Mouse (Mus musculus) CH12.LX (cell line): ENCODE measurements around the gene Zswim1.

ENCODE experiments used
- CTCF ChIP-seq, 2 experiments: IDR thresholded peaks in 1 of 2; conservative IDR thresholded peaks in 1 of 2; 2 replicates each; pipeline ENCODE4 v1.5.1; 2011 to 2012; ENCODE audit warnings: low read depth in 2 of 2, low read length in 2 of 2, improper control_type of control experiment in 1 of 2, inconsistent platforms in 1 of 2, mild to moderate bottlenecking in 1 of 2, moderate library complexity in 1 of 2
- EP300 ChIP-seq: IDR thresholded peaks from 2 replicates; pipeline ENCODE4 v1.6.1; 2011; ENCODE audit warnings: low read length, improper control_type of control experiment
- POLR2A ChIP-seq: IDR thresholded peaks from 2 replicates; pipeline ENCODE4 v1.6.1; 2011; ENCODE audit warnings: low read depth, mild to moderate bottlenecking, improper control_type of control experiment, low read length

GRCm38 (mm10) chr2:164827146-164827850 is 4.8 kb downstream of the Zswim1 start:
- TF ChIP-seq CTCF (conservative IDR thresholded peaks at IDR 0.05 in 1 of 2, IDR thresholded peaks at IDR 0.05 in 1 of 2; ENCODE audit: low read depth in 2 of 2, low read length in 2 of 2) (no peak), POLR2A (no peak), EP300 (no peak)
